Mouse (Mus musculus) midbrain, postnatal 0 days (tissue): ENCODE data around the gene Sox21. TPM values are rescaled to one million over a fixed set of nuclear protein-coding genes. Genes with fewer than 3 reads are reported as not detected.
A peak's percentile ranks its signal among the peaks of the same experiment; 100 is the strongest.

Experiments used
- ATAC-seq: fragments of 200-750 bp; cut with Nextera tagmentation; 2 replicates; pipeline ENCODE4 v1.8.0; 2017; ENCODE audit warnings: moderate number of reproducible peaks, mild to moderate bottlenecking, moderate TSS enrichment, moderate library complexity; ENCODE audit not compliant: low FRiP score
- DNase-seq: peaks from one replicate; pipeline ENCODE4 v3.0.0-alpha.2; 2015; ENCODE audit warnings: low spot score
- H3K27ac ChIP-seq: fragments of 300-500 bp; sonication (generic); 2 replicates; pipeline ENCODE4 v1.5.1; 2014; ENCODE audit warnings: low read depth, mild to moderate bottlenecking, low read length, mixed read lengths
- H3K27me3 ChIP-seq: fragments of 300-500 bp; sonication (generic); 2 replicates; pipeline ENCODE4 v1.6.1; 2014; ENCODE audit warnings: low read length, control low read depth, mixed read lengths; ENCODE audit not compliant: insufficient read depth
- H3K36me3 ChIP-seq: fragments of 300-500 bp; sonication (generic); 2 replicates; pipeline ENCODE4 v1.6.1; 2014; ENCODE audit warnings: low read length, control low read depth, mixed read lengths; ENCODE audit not compliant: insufficient read depth
- H3K4me1 ChIP-seq: fragments of 300-500 bp; sonication (generic); 2 replicates; pipeline ENCODE4 v1.6.1; 2014; ENCODE audit warnings: mild to moderate bottlenecking, control low read depth, antibody characterized with exemption, low read length, mixed read lengths; ENCODE audit not compliant: insufficient read depth
- H3K4me2 ChIP-seq: fragments of 300-500 bp; sonication (generic); 2 replicates; pipeline ENCODE4 v1.6.1; 2014; ENCODE audit warnings: low read depth, mild to moderate bottlenecking, low read length, mixed read lengths; ENCODE audit not compliant: poor library complexity, severe bottlenecking
- H3K4me3 ChIP-seq: fragments of 300-500 bp; sonication (generic); 2 replicates; pipeline ENCODE4 v1.5.1; 2014; ENCODE audit warnings: low read depth, mild to moderate bottlenecking, low read length, moderate library complexity
- H3K9ac ChIP-seq: fragments of 300-500 bp; sonication (generic); replicated peaks from 2 replicates; pipeline ENCODE4 v1.6.1; 2014; ENCODE audit warnings: mild to moderate bottlenecking, low read length, moderate library complexity, mixed read lengths; ENCODE audit not compliant: poor library complexity, severe bottlenecking
- H3K9me3 ChIP-seq: fragments of 300-500 bp; sonication (generic); 2 replicates; pipeline ENCODE4 v1.6.1; 2016; ENCODE audit warnings: low read length, control low read depth
- CTCF ChIP-seq: IDR thresholded peaks from 2 replicates; pipeline ENCODE4 v1.5.1; 2016; ENCODE audit warnings: antibody characterized with exemption, mild to moderate bottlenecking
- whole genome bisulfite sequencing: fragments of 180-500 bp; shearing (Covaris S2); extraction: QIAGEN DNeasy Blood & Tissue Kit; methylation state at CpG from one replicate; pipeline ENCODE4 v1.1.7; 2014; 5-methylcytosine and 5-hydroxymethylcytosine counted together
- polyA plus RNA-seq: library from polyadenylated mRNA; unstranded; fragments of >200 nt; fragmentation: Nextera tagmentation; extraction: Ambion mirVana; gene quantifications from 2 replicates; pipeline ENCODE4 v1.2.1, GENCODE M21; 2015
- total RNA-seq: library from RNA; depleted of rRNA; stranded (reverse); fragments of >200 nt; gene quantifications from 2 replicates; pipeline ENCODE4 v1.2.3, GENCODE M21; 2014

Sox21 gene
- total and polyA plus RNA-seq, 2 experiments from 2014 or later: 7.4 to 27.8 TPM

GRCm38 (mm10) chr14:118237786-118238185 is 956 bp upstream of the Sox21 start:
- ATAC-seq: no peak
- H3K4me1 ChIP-seq: peaks cover 4% of the 10 kb centered on the region; the same call in 1 of the 2 replicates
- no peak for DNase-seq
- peak overlapping the region; percentile 57; the same call in 1 of the 2 replicates for H3K4me3 ChIP-seq
- peaks cover 33% of the 10 kb centered on the region for H3K27me3 ChIP-seq
- no peak overlapping the region for H3K9ac ChIP-seq
- TF ChIP-seq CTCF: no peak
- no peak overlapping the region for H3K27ac ChIP-seq
- peak overlapping the region; percentile 79 for H3K4me2 ChIP-seq
- no peaks in the 10 kb centered on the region for H3K9me3 ChIP-seq
- WGBS: 14% methylated on average over 6 of the region's 6 CpGs
- no peaks in the 10 kb centered on the region for H3K36me3 ChIP-seq

- ATAC-seq: peak; percentile 60
These were observed 601 bp downstream of the Sox21 start for GRCm38 (mm10) chr14:118235973-118236885.

GRCm38 (mm10) chr14:118235361-118235972 is 1.4 kb downstream of the Sox21 start:
- under 1% methylated on average over 57 of the region's 62 CpGs for WGBS
- no peaks in the 10 kb centered on the region for H3K36me3 ChIP-seq
- DNase-seq: no peak

More at GRCm38 (mm10) chr14:118235973-118236885, 601 bp downstream of the Sox21 start:
- H3K36me3 ChIP-seq: no peaks in the 10 kb centered on the region
- peaks cover 4% of the 10 kb centered on the region; the same call in 1 of the 2 replicates for H3K4me1 ChIP-seq
- no peak for TF ChIP-seq CTCF
- DNase-seq: peak; percentile 48
- no peaks in the 10 kb centered on the region for H3K9me3 ChIP-seq
- peak overlapping the region; percentile 77 for H3K27ac ChIP-seq
- H3K4me3 ChIP-seq: peak overlapping the region; percentile 57
- peaks cover 44% of the 10 kb centered on the region for H3K27me3 ChIP-seq
- peak overlapping the region; percentile 79 for H3K4me2 ChIP-seq
- WGBS: under 1% methylated on average over 69 of the region's 73 CpGs
- H3K9ac ChIP-seq: peak overlapping the region; percentile 57

GRCm38 (mm10) chr14:118234541-118235210 is 2.2 kb downstream of the Sox21 start:
- DNase-seq (no peak), ATAC-seq (no peak)
- no peaks in the 10 kb centered on the region for H3K36me3 ChIP-seq
- H3K27me3 ChIP-seq: peaks cover 46% of the 10 kb centered on the region
- H3K4me1 ChIP-seq: peaks cover 4% of the 10 kb centered on the region; the same call in 1 of the 2 replicates
- H3K9ac ChIP-seq: peak overlapping the region; percentile 57
- no peak for TF ChIP-seq CTCF
- peak overlapping the region; percentile 57 for H3K4me3 ChIP-seq
- H3K27ac ChIP-seq: peak overlapping the region; percentile 77
- H3K9me3 ChIP-seq: no peaks in the 10 kb centered on the region
- WGBS: under 1% methylated on average over 59 of the region's 84 CpGs
- H3K4me2 ChIP-seq: peak overlapping the region; percentile 79

More at GRCm38 (mm10) chr14:118235361-118235972, 1.4 kb downstream of the Sox21 start:
- Histone ChIP-seq H3K27me3 (peaks cover 47% of the 10 kb centered on the region), H3K27ac (peak overlapping the region; percentile 77), H3K9me3 (no peaks in the 10 kb centered on the region), H3K4me1 (peaks cover 4% of the 10 kb centered on the region; the same call in 1 of the 2 replicates), H3K4me3 (peak overlapping the region; percentile 57), H3K9ac (peak overlapping the region; percentile 57), H3K4me2 (peak overlapping the region; percentile 79)
- ATAC-seq: no peak
- no peak for TF ChIP-seq CTCF

GRCm38 (mm10) chr14:118233786-118234540 is 2.9 kb downstream of the Sox21 start:
- H3K27me3 ChIP-seq: peaks cover 44% of the 10 kb centered on the region
- peak overlapping the region; percentile 77 for H3K27ac ChIP-seq
- ATAC-seq: no peak
- peak overlapping the region; percentile 57 for H3K4me3 ChIP-seq
- no peaks in the 10 kb centered on the region for H3K9me3 ChIP-seq
- TF ChIP-seq CTCF: no peak
- H3K4me2 ChIP-seq: peak overlapping the region; percentile 79
- H3K36me3 ChIP-seq: no peaks in the 10 kb centered on the region
- peak overlapping the region; percentile 57 for H3K9ac ChIP-seq
- 7% methylated on average over 26 of the region's 26 CpGs for WGBS
- 0 out of 2 replicates have a peak, but pooled peaks cover 4% of the 10 kb centered on the region for H3K4me1 ChIP-seq
- DNase-seq: no peak
